Mouse (Mus musculus) B cell, adult (primary cell): ENCODE measurements around the gene Prpf40b. TPM values are rescaled to one million over a fixed set of nuclear protein-coding genes. Genes with fewer than 3 reads are reported as not detected.

Experiments used
- total RNA-seq: library from RNA; stranded (reverse); gene quantifications from 4 replicates; pipeline ENCODE4 v1.2.4, GENCODE M21; 2023; ENCODE audit not compliant: inconsistent age

Gene Prpf40b
- total RNA-seq, result 13.0 to 24.0 TPM (median 17.7 TPM) in 4 replicates

GRCm38 (mm10) chr15:99294813-99295374 lies at the start of gene Prpf40b:
Gene Prpf40b (plus strand): TSS chr15:99295087.

DNA sequence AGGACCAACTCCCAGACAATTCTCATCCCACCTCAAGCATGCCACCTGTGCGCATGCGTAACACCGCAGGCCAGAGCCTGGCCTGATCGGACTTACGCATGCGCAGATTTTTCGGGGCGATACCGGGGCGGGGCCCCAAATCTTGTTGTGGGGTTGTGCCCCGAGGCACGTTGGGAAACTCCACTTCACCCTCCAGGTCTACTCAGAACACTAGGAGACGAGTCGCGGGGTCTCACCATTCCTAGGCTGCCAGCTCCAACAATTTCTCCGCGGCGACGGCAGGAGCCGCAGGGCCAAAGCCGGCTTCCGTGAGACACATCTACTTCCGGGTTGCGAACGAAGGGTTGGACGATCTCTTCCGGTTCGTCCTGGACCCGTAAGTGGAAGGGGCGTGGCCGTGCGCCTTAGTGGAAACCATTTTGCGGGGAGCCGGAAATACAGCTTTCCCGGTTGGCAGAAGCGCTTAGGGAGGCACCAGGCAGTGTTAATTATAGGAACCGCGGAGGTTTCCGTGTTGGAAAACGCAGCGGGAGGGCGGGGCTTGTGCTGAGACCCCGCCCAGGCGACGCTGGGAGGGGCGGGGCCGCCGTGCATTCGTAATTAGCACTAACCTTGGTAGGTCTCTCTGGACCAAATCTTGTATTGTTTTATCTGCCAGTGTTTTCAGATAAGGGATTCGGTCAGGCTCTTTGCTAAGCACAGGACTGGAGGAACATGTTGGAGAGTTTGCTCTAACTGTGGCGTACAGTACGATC lies 43.1 kb upstream of the Prpf40b start, which contains the start of gene Mcrs1:
TSS of gene Mcrs1 (minus strand) at position 336 of the 755 bp plus-strand sequence.

GRCm38 (mm10) chr15:99295484-99295981 lies 646 bp downstream of the Prpf40b start, which contains the start of gene Fam186b:
Gene Fam186b (minus strand): TSS chr15:99295888.

Other genes with a start within 250 kb of the Prpf40b start
- not detected in 4 replicates for gene Prph, start 239.9 kb upstream of the Prpf40b start, total RNA-seq
- gene Troap, start 220.5 kb upstream of the Prpf40b start, total RNA-seq, result 0.87 to 1.8 TPM (median 1.6 TPM) in 4 replicates
- not detected in 4 replicates for gene C1ql4, start 207.3 kb upstream of the Prpf40b start, total RNA-seq
- gene Dnajc22, start 201.9 kb upstream of the Prpf40b start, total RNA-seq, result 0.33 TPM in 1 of 4 replicates, not detected in the others
- gene Spats2, start 169.2 kb upstream of the Prpf40b start, total RNA-seq, result not detected in 4 replicates
- gene Kcnh3, start 70.2 kb upstream of the Prpf40b start, total RNA-seq, result 1.9 to 3.3 TPM (median 2.3 TPM) in 4 replicates
- gene Mcrs1, start 43.1 kb upstream of the Prpf40b start, total RNA-seq, result 127 to 144 TPM (median 141 TPM) in 4 replicates
- not detected in 4 replicates for gene Fam186b, start 801 bp downstream of the Prpf40b start, total RNA-seq
- gene Fmnl3, start 75.4 kb downstream of the Prpf40b start, total RNA-seq, result 139 to 148 TPM (median 141 TPM) in 4 replicates
- 424 to 452 TPM (median 435 TPM) in 4 replicates for gene Tmbim6, start 97.8 kb downstream of the Prpf40b start, total RNA-seq
- gene Nckap5l, start 162.7 kb downstream of the Prpf40b start, total RNA-seq, result 5.3 to 9.9 TPM (median 7.2 TPM) in 4 replicates
- gene Bcdin3d, start 179.6 kb downstream of the Prpf40b start, total RNA-seq, result 5.0 to 8.5 TPM (median 7.6 TPM) in 4 replicates
- not detected in 4 replicates for gene Faim2, start 233.1 kb downstream of the Prpf40b start, total RNA-seq